Mouse (Mus musculus): ENCODE data around the gene Os9. TPM values are rescaled to one million over a fixed set of nuclear protein-coding genes. Genes with fewer than 3 reads are reported as not detected.

The Os9 gene
- polyA plus RNA-seq, 1 experiment = 33.9 TPM

DNA sequence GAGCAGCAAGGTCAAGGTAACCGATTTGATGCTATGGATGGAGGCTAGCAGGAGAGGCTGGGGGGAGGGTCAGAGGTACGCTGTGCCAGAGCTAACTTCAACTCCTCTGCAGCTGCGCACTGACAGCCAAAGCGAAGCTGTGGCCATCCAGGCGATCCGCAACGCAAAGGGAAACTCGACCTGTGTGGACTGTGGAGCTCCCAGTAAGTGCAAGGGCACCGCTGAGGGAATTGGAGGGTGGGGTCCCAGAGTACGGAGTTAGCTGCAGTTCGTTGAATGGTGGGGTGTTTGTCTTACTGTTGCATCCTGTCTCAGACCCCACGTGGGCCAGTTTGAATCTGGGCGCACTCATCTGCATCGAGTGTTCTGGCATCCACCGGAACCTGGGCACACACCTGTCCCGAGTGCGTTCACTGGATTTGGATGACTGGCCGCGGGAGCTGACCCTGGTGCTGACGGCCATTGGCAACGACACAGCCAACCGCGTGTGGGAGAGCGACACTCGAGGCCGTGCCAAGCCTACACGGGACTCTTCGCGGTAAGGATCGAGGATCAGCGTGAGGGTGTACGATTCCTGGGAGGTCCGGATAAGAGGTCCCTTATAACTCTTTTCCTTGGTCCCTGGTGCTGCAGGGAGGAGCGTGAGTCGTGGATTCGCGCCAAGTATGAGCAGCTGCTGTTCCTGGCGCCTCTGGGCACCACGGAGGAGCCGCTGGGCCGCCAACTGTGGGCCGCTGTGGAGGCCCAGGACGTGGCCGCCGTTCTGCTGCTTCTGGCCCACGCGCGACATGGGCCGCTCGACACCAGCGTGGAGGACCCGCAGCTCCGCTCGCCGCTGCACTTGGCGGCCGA lies 30.1 kb downstream of the Os9 start:
- Histone ChIP-seq H3K4me1 (ENCODE audit: control insufficient read depth, insufficient read depth, low read length) (peaks cover 24% of the 10 kb centered on the region), H3K27ac (ENCODE audit: control insufficient read depth, insufficient read depth, low read depth, low read length) (no peak overlapping the region), H3K4me3 (ENCODE audit: control insufficient read depth, low read depth, low read length) (peak overlapping the region; percentile 69), H3K36me3 (ENCODE audit: control insufficient read depth, insufficient read depth, low read length) (no peaks in the 10 kb centered on the region), H3K27me3 (ENCODE audit: control insufficient read depth, insufficient read depth, low read length) (no peaks in the 10 kb centered on the region)
- TF ChIP-seq POLR2A (IDR thresholded peaks at IDR 0.05; ENCODE audit: control insufficient read depth, low read depth, low read length) (no peak), CTCF (IDR thresholded peaks at IDR 0.05; ENCODE audit: control insufficient read depth, insufficient read depth, insufficient replicate concordance, low read depth, low read length) (no peak)

DNA sequence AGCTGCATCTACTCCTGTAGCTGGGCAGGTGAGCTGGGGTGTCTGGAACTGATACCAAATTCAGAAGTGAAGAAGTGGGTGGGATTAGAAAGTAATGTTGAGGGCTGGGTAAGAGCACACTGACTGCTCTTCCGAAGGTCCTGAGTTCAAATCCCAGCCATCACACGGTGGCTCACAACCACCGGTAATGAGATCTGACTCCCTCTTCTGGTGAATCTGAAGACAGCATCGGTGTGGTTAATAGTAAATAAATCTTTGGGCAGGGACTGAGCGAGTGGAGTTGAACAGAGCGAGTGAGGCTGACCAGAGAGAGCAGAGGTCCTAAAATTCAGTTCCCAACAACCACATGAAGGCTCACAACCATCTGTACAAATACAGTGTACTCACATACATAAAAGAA lies 35.3 kb downstream of the Os9 start:
- Histone ChIP-seq H3K36me3 (ENCODE audit: control insufficient read depth, insufficient read depth, low read length) (no peaks in the 10 kb centered on the region), H3K4me1 (ENCODE audit: control insufficient read depth, insufficient read depth, low read length) (peaks cover 14% of the 10 kb centered on the region), H3K4me3 (ENCODE audit: control insufficient read depth, low read depth, low read length) (no peak overlapping the region), H3K27ac (ENCODE audit: control insufficient read depth, insufficient read depth, low read depth, low read length) (no peak overlapping the region), H3K27me3 (ENCODE audit: control insufficient read depth, insufficient read depth, low read length) (no peaks in the 10 kb centered on the region)
- TF ChIP-seq POLR2A (IDR thresholded peaks at IDR 0.05; ENCODE audit: control insufficient read depth, low read depth, low read length) (no peak), CTCF (IDR thresholded peaks at IDR 0.05; ENCODE audit: control insufficient read depth, insufficient read depth, insufficient replicate concordance, low read depth, low read length) (no peak)

DNA sequence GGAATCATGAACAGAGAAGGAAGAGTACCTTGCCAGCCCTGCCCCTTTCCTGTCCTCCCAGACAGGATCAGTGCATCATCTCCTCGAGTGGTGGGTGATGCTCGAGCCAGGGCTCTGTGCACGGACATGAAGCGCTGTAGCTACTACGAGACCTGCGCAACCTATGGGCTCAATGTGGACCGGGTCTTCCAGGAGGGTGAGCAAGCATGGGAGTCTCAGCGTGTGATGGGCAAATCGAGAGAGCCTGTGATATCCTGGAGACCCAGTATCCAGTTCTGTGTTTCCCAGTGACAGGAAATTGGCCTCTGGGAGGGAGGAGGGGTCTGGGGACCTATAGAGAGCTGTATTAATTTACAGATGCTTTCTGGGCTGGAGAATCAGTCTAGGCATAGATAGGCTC lies 35.9 kb downstream of the Os9 start:
- peaks cover 1% of the 10 kb centered on the region; the same call in 1 of the 2 replicates for H3K27me3 ChIP-seq (ENCODE audit: control insufficient read depth, insufficient read depth, low read length)
- no peaks in the 10 kb centered on the region for H3K36me3 ChIP-seq (ENCODE audit: control insufficient read depth, insufficient read depth, low read length)
- TF ChIP-seq POLR2A (IDR thresholded peaks at IDR 0.05; ENCODE audit: control insufficient read depth, low read depth, low read length) = no peak
- no peak for TF ChIP-seq CTCF (IDR thresholded peaks at IDR 0.05; ENCODE audit: control insufficient read depth, insufficient read depth, insufficient replicate concordance, low read depth, low read length)
- H3K27ac ChIP-seq (ENCODE audit: control insufficient read depth, insufficient read depth, low read depth, low read length) = no peak overlapping the region
- no peak overlapping the region for H3K4me3 ChIP-seq (ENCODE audit: control insufficient read depth, low read depth, low read length)
- peaks cover 12% of the 10 kb centered on the region for H3K4me1 ChIP-seq (ENCODE audit: control insufficient read depth, insufficient read depth, low read length)

DNA sequence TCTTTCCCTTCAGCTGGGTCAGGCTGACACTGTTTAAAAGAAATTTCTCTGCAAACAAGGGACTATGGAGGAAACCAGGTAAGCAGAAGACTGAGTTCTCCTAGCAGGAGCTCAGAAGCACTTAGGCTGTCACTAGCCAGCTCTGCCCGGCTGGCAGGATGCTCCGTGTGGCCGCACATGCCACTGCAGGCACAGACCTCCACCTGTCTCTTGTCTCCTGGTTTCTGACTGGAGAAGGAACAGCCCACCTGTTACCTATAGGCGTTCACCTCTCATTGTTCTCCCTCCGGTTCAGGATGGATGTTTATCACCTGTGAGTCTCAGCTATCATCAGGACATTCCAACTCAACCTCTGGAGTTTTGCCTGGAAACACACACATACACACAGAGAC lies 37.0 kb downstream of the Os9 start:
- H3K4me3 ChIP-seq (ENCODE audit: control insufficient read depth, low read depth, low read length) = no peak overlapping the region
- peaks cover 16% of the 10 kb centered on the region for H3K4me1 ChIP-seq (ENCODE audit: control insufficient read depth, insufficient read depth, low read length)
- H3K27me3 ChIP-seq (ENCODE audit: control insufficient read depth, insufficient read depth, low read length) = peaks cover 5% of the 10 kb centered on the region
- H3K36me3 ChIP-seq (ENCODE audit: control insufficient read depth, insufficient read depth, low read length) = no peaks in the 10 kb centered on the region
- H3K27ac ChIP-seq (ENCODE audit: control insufficient read depth, insufficient read depth, low read depth, low read length) = no peak overlapping the region
- TF ChIP-seq POLR2A (IDR thresholded peaks at IDR 0.05; ENCODE audit: control insufficient read depth, low read depth, low read length) = no peak

DNA sequence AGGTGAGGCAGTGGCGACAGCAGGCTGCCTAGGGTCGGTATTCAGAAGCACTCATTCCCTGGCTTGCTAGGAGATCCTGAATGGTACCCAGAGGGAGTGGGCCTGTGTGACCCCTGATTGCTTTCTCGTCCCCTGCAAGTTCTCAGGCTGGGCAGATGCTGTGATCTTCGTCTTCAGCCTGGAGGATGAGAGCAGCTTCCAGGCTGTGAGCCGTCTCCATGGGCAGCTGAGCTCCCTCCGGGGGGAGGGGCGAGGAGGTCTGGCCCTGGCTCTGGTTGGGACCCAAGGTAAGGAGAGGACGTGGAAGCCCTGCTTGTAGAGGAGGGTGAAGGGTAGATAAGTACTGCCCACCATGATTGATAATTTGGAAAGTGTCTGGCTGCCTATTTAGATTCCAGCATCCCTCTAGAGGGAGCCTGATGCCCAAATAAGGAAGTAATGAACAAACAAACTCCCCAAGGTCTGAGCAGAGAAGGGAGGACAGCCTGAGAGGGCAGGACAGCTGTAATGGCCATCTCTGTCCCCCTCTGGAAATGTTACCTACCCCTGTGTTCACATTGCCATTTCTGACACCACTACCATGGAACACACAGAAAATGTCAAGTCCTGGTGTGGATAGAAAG lies 37.5 kb downstream of the Os9 start:
- peak overlapping the region; percentile 15; the same call in 1 of the 2 replicates for H3K27ac ChIP-seq (ENCODE audit: control insufficient read depth, insufficient read depth, low read depth, low read length)
- H3K4me3 ChIP-seq (ENCODE audit: control insufficient read depth, low read depth, low read length) = no peak overlapping the region
- peaks cover 16% of the 10 kb centered on the region for H3K4me1 ChIP-seq (ENCODE audit: control insufficient read depth, insufficient read depth, low read length)
- peaks cover 5% of the 10 kb centered on the region for H3K27me3 ChIP-seq (ENCODE audit: control insufficient read depth, insufficient read depth, low read length)
- H3K36me3 ChIP-seq (ENCODE audit: control insufficient read depth, insufficient read depth, low read length) = no peaks in the 10 kb centered on the region
- no peak for TF ChIP-seq CTCF (IDR thresholded peaks at IDR 0.05; ENCODE audit: control insufficient read depth, insufficient read depth, insufficient replicate concordance, low read depth, low read length)
- TF ChIP-seq POLR2A (IDR thresholded peaks at IDR 0.05; ENCODE audit: control insufficient read depth, low read depth, low read length) = no peak

DNA sequence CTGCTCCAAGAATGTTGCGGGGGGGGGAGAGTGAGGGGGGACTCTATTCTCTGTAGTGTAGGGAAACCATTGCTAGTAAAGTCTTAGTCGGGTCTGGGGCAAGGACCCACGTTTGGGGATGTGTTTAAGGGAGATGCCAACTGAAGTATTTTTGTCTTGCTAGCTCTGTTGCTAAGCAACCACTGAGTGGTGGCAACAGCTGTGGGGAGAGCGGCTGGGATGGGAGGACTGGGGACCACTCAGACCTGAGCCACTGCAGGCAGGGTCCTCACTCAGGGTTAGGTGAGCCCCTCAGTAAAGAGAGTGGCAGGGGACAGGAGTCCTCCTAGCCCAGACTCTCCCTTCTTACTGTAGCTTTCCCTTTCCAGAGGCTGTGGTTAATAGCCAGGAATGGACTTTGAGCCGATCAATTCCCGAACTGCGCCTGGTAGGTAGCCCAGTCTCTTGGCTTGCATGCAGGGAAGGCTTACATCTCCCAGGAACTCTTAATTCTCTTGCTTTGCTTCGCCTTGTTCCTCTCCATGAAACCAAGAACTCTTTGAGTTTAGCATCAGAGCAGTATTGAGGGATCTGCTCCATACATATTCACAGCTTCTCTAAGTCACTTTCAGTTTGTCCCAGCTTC lies 38.8 kb downstream of the Os9 start:
- H3K36me3 ChIP-seq (ENCODE audit: control insufficient read depth, insufficient read depth, low read length) = no peaks in the 10 kb centered on the region
- peaks cover 17% of the 10 kb centered on the region for H3K4me1 ChIP-seq (ENCODE audit: control insufficient read depth, insufficient read depth, low read length)
- no peak for TF ChIP-seq POLR2A (IDR thresholded peaks at IDR 0.05; ENCODE audit: control insufficient read depth, low read depth, low read length)
- TF ChIP-seq CTCF (IDR thresholded peaks at IDR 0.05; ENCODE audit: control insufficient read depth, insufficient read depth, insufficient replicate concordance, low read depth, low read length) = no peak
- no peak overlapping the region for H3K27ac ChIP-seq (ENCODE audit: control insufficient read depth, insufficient read depth, low read depth, low read length)
- peaks cover 5% of the 10 kb centered on the region for H3K27me3 ChIP-seq (ENCODE audit: control insufficient read depth, insufficient read depth, low read length)
- H3K4me3 ChIP-seq (ENCODE audit: control insufficient read depth, low read depth, low read length) = no peak overlapping the region

Measured in testis, adult 2 months (tissue).